Mouse (Mus musculus) urinary bladder, postnatal 4 days (tissue): ENCODE measurements at regions not wholly inside any gene's neighbourhood (a gene's known extent, or its start where the extent isn't known, plus 50 kb on each side); places are given as distances from the start of the nearest gene placed in this dataset.

ENCODE experiments used
- DNase-seq, 2 experiments: peaks; one replicate each; pipeline ENCODE4 v3.0.0; 2021 to 2022; ENCODE audit warnings: low spot score in 2 of 2

GRCm38 (mm10) chr1:127009699-127010098, 179.1 kb upstream of the Nckap5 start:
- DNase-seq = no peak

GRCm38 (mm10) chr1:127001700-127002099, 171.1 kb upstream of the Nckap5 start:
- DNase-seq = no peak

GRCm38 (mm10) chr1:126993061-126993640, 162.6 kb upstream of the Nckap5 start:
- DNase-seq = no peak

GRCm38 (mm10) chr1:126992441-126992840, 161.8 kb upstream of the Nckap5 start:
- no peak for DNase-seq

GRCm38 (mm10) chr1:126982805-126983204, 152.2 kb upstream of the Nckap5 start:
- no peak for DNase-seq

GRCm38 (mm10) chr1:126980311-126980710, 149.7 kb upstream of the Nckap5 start:
- no peak for DNase-seq

GRCm38 (mm10) chr1:126973871-126974270, 143.3 kb upstream of the Nckap5 start:
- no peak for DNase-seq

GRCm38 (mm10) chr1:126971777-126972421, 141.3 kb upstream of the Nckap5 start:
- peak in 1 of 2 experiments; percentile 26 for DNase-seq

- no peak for DNase-seq
Measured at GRCm38 (mm10) chr1:126971118-126971517, 140.5 kb upstream of the Nckap5 start.

GRCm38 (mm10) chr1:126966394-126966793, 135.8 kb upstream of the Nckap5 start:
- no peak for DNase-seq

GRCm38 (mm10) chr1:126955839-126956720, 125.5 kb upstream of the Nckap5 start:
- no peak for DNase-seq

- no peak for DNase-seq
Measured at GRCm38 (mm10) chr1:126947860-126948259, 117.3 kb upstream of the Nckap5 start.

- DNase-seq = no peak
Measured at GRCm38 (mm10) chr1:126932658-126933057, 102.1 kb upstream of the Nckap5 start.

GRCm38 (mm10) chr1:126931754-126932153, 101.2 kb upstream of the Nckap5 start:
- peak; percentile 69 to 81 for DNase-seq

- DNase-seq = no peak
Measured at GRCm38 (mm10) chr1:126931093-126931492, 100.5 kb upstream of the Nckap5 start.

GRCm38 (mm10) chr1:126930611-126931010, 100.0 kb upstream of the Nckap5 start:
- no peak for DNase-seq

- DNase-seq = no peak
Measured at GRCm38 (mm10) chr1:126929666-126930065, 99.1 kb upstream of the Nckap5 start.

GRCm38 (mm10) chr1:126928186-126928585, 97.6 kb upstream of the Nckap5 start:
- DNase-seq = no peak

GRCm38 (mm10) chr1:126925150-126926035, 94.8 kb upstream of the Nckap5 start:
- DNase-seq = peak; percentile 53 to 70

GRCm38 (mm10) chr1:126923981-126924380, 93.4 kb upstream of the Nckap5 start:
- no peak for DNase-seq

- no peak for DNase-seq
Measured at GRCm38 (mm10) chr1:126922231-126922630, 91.6 kb upstream of the Nckap5 start.

GRCm38 (mm10) chr1:126918876-126919275, 88.3 kb upstream of the Nckap5 start:
- no peak for DNase-seq
